Mouse (Mus musculus): ENCODE measurements around the gene Arhgap44. TPM values are rescaled to one million over a fixed set of nuclear protein-coding genes. Genes with fewer than 3 reads are reported as not detected.

The Arhgap44 gene
- polyA plus RNA-seq, 1 experiment, result 7.5 TPM

GRCm38 (mm10) chr11:65049090-65049489, 113.7 kb downstream of the Arhgap44 start:
- peaks cover 3% of the 10 kb centered on the region for H3K36me3 ChIP-seq (ENCODE audit: control insufficient read depth, insufficient read depth)
- no peak for TF ChIP-seq POLR2A (IDR thresholded peaks at IDR 0.05; ENCODE audit: insufficient read length, low read depth)
- TF ChIP-seq USF1 (IDR thresholded peaks at IDR 0.05; ENCODE audit: low read depth), result no peak
- no peak for TF ChIP-seq CEBPB (IDR thresholded peaks at IDR 0.05; ENCODE audit: insufficient read depth, poor library complexity, severe bottlenecking)
- TF ChIP-seq E2F4 (IDR thresholded peaks at IDR 0.05; ENCODE audit: insufficient read depth), result no peak
- no peak for TF ChIP-seq SRF (IDR thresholded peaks at IDR 0.05; ENCODE audit: control insufficient read depth, insufficient read length, low read depth)
- no peak for TF ChIP-seq REST (IDR thresholded peaks at IDR 0.05; ENCODE audit: insufficient read depth, insufficient read length)
- no peak for TF ChIP-seq TCF12 (IDR thresholded peaks at IDR 0.05; ENCODE audit: insufficient read depth, poor library complexity, severe bottlenecking)
- TF ChIP-seq MYOG (IDR thresholded peaks at IDR 0.05; ENCODE audit: control insufficient read depth in 1 of 3, insufficient read depth in 1 of 3, insufficient read length in 2 of 3, low read depth in 2 of 3), result no peak
- TF ChIP-seq POLR2AphosphoS2 (IDR thresholded peaks at IDR 0.05; ENCODE audit: insufficient read length, low read depth), result no peak
- no peak for TF ChIP-seq MAX (IDR thresholded peaks at IDR 0.05; ENCODE audit: low read depth)
- no peak overlapping the region for H3K4me3 ChIP-seq
- no peaks in the 10 kb centered on the region for H3K27me3 ChIP-seq (ENCODE audit: control insufficient read depth, insufficient read depth, insufficient read length)
- no peak overlapping the region for H3K4me2 ChIP-seq (ENCODE audit: low read depth)
- H3ac ChIP-seq (ENCODE audit: control insufficient read depth, insufficient read length), result no peak overlapping the region
- H3K79me2 ChIP-seq (ENCODE audit: control insufficient read depth, insufficient read depth), result no peaks in the 10 kb centered on the region

- H3K79me2 ChIP-seq (ENCODE audit: control insufficient read depth, insufficient read depth), result no peaks in the 10 kb centered on the region
- no peak overlapping the region for H3K4me2 ChIP-seq (ENCODE audit: low read depth)
- no peak for TF ChIP-seq E2F4 (IDR thresholded peaks at IDR 0.05; ENCODE audit: insufficient read depth)
- TF ChIP-seq CEBPB (IDR thresholded peaks at IDR 0.05; ENCODE audit: insufficient read depth, poor library complexity, severe bottlenecking), result no peak
- no peak for TF ChIP-seq POLR2A (IDR thresholded peaks at IDR 0.05; ENCODE audit: insufficient read length, low read depth)
- TF ChIP-seq TCF3 (IDR thresholded peaks at IDR 0.05; ENCODE audit: insufficient read length, low read depth), result no peak
- TF ChIP-seq MYOG (IDR thresholded peaks at IDR 0.05; ENCODE audit: control insufficient read depth in 1 of 3, insufficient read depth in 1 of 3, insufficient read length in 2 of 3, low read depth in 2 of 3), result no peak
- TF ChIP-seq USF1 (IDR thresholded peaks at IDR 0.05; ENCODE audit: low read depth), result no peak
- no peak for TF ChIP-seq TCF12 (IDR thresholded peaks at IDR 0.05; ENCODE audit: insufficient read depth, poor library complexity, severe bottlenecking)
- TF ChIP-seq MAX (IDR thresholded peaks at IDR 0.05; ENCODE audit: low read depth), result no peak
- no peak for TF ChIP-seq POLR2AphosphoS2 (IDR thresholded peaks at IDR 0.05; ENCODE audit: insufficient read length, low read depth)
- no peak for TF ChIP-seq MYOD1 (IDR thresholded peaks at IDR 0.05; ENCODE audit: control insufficient read depth in 1 of 3, insufficient read length in 2 of 3, low read depth in 2 of 3)
- TF ChIP-seq REST (IDR thresholded peaks at IDR 0.05; ENCODE audit: insufficient read depth, insufficient read length), result no peak
- no peak for TF ChIP-seq SRF (IDR thresholded peaks at IDR 0.05; ENCODE audit: control insufficient read depth, insufficient read length, low read depth)
- no peaks in the 10 kb centered on the region for H3K27me3 ChIP-seq (ENCODE audit: control insufficient read depth, insufficient read depth, insufficient read length)
- peaks cover 3% of the 10 kb centered on the region for H3K36me3 ChIP-seq (ENCODE audit: control insufficient read depth, insufficient read depth)
- H3K4me3 ChIP-seq, result no peak overlapping the region
- H3ac ChIP-seq (ENCODE audit: control insufficient read depth, insufficient read length), result no peak overlapping the region
These were observed 122.2 kb downstream of the Arhgap44 start for GRCm38 (mm10) chr11:65040556-65040955.

- H3K79me2 ChIP-seq (ENCODE audit: control insufficient read depth, insufficient read depth), result no peaks in the 10 kb centered on the region
- H3K4me3 ChIP-seq, result no peak overlapping the region
- H3ac ChIP-seq (ENCODE audit: control insufficient read depth, insufficient read length), result no peak overlapping the region
- H3K27me3 ChIP-seq (ENCODE audit: control insufficient read depth, insufficient read depth, insufficient read length), result no peaks in the 10 kb centered on the region
- no peak overlapping the region for H3K4me2 ChIP-seq (ENCODE audit: low read depth)
- TF ChIP-seq POLR2A (IDR thresholded peaks at IDR 0.05; ENCODE audit: insufficient read length, low read depth) (no peak), TCF3 (IDR thresholded peaks at IDR 0.05; ENCODE audit: insufficient read length, low read depth) (no peak)
- H3K36me3 ChIP-seq (ENCODE audit: control insufficient read depth, insufficient read depth), result no peaks in the 10 kb centered on the region
These were observed 123.2 kb downstream of the Arhgap44 start for GRCm38 (mm10) chr11:65039517-65040095.

GRCm38 (mm10) chr11:65038996-65039395, 123.8 kb downstream of the Arhgap44 start:
- H3K4me2 ChIP-seq (ENCODE audit: low read depth), result no peak overlapping the region
- H3K36me3 ChIP-seq (ENCODE audit: control insufficient read depth, insufficient read depth), result no peaks in the 10 kb centered on the region
- no peak overlapping the region for H3K4me3 ChIP-seq
- no peak for TF ChIP-seq REST (IDR thresholded peaks at IDR 0.05; ENCODE audit: insufficient read depth, insufficient read length)
- no peak for TF ChIP-seq CEBPB (IDR thresholded peaks at IDR 0.05; ENCODE audit: insufficient read depth, poor library complexity, severe bottlenecking)
- TF ChIP-seq USF1 (IDR thresholded peaks at IDR 0.05; ENCODE audit: low read depth), result no peak
- no peak for TF ChIP-seq E2F4 (IDR thresholded peaks at IDR 0.05; ENCODE audit: insufficient read depth)
- TF ChIP-seq SRF (IDR thresholded peaks at IDR 0.05; ENCODE audit: control insufficient read depth, insufficient read length, low read depth), result no peak
- TF ChIP-seq MAX (IDR thresholded peaks at IDR 0.05; ENCODE audit: low read depth), result no peak
- no peak for TF ChIP-seq POLR2AphosphoS2 (IDR thresholded peaks at IDR 0.05; ENCODE audit: insufficient read length, low read depth)
- no peak for TF ChIP-seq MYOG (IDR thresholded peaks at IDR 0.05; ENCODE audit: control insufficient read depth in 1 of 3, insufficient read depth in 1 of 3, insufficient read length in 2 of 3, low read depth in 2 of 3)
- TF ChIP-seq POLR2A (IDR thresholded peaks at IDR 0.05; ENCODE audit: insufficient read length, low read depth), result no peak
- no peak for TF ChIP-seq MYOD1 (IDR thresholded peaks at IDR 0.05; ENCODE audit: control insufficient read depth in 1 of 3, insufficient read length in 2 of 3, low read depth in 2 of 3)
- TF ChIP-seq TCF3 (IDR thresholded peaks at IDR 0.05; ENCODE audit: insufficient read length, low read depth), result no peak
- no peak for TF ChIP-seq TCF12 (IDR thresholded peaks at IDR 0.05; ENCODE audit: insufficient read depth, poor library complexity, severe bottlenecking)
- H3K27me3 ChIP-seq (ENCODE audit: control insufficient read depth, insufficient read depth, insufficient read length), result no peaks in the 10 kb centered on the region
- no peaks in the 10 kb centered on the region for H3K79me2 ChIP-seq (ENCODE audit: control insufficient read depth, insufficient read depth)
- no peak overlapping the region for H3ac ChIP-seq (ENCODE audit: control insufficient read depth, insufficient read length)

- H3K4me3 ChIP-seq, result no peak overlapping the region
- no peaks in the 10 kb centered on the region for H3K27me3 ChIP-seq (ENCODE audit: control insufficient read depth, insufficient read depth, insufficient read length)
- no peaks in the 10 kb centered on the region for H3K79me2 ChIP-seq (ENCODE audit: control insufficient read depth, insufficient read depth)
- H3K36me3 ChIP-seq (ENCODE audit: control insufficient read depth, insufficient read depth), result no peaks in the 10 kb centered on the region
- no peak overlapping the region for H3K4me2 ChIP-seq (ENCODE audit: low read depth)
- no peak overlapping the region for H3ac ChIP-seq (ENCODE audit: control insufficient read depth, insufficient read length)
- TF ChIP-seq USF1 (IDR thresholded peaks at IDR 0.05; ENCODE audit: low read depth) (no peak), MYOG (IDR thresholded peaks at IDR 0.05; ENCODE audit: control insufficient read depth in 1 of 3, insufficient read depth in 1 of 3, insufficient read length in 2 of 3, low read depth in 2 of 3) (no peak), TCF3 (IDR thresholded peaks at IDR 0.05; ENCODE audit: insufficient read length, low read depth) (no peak), POLR2A (IDR thresholded peaks at IDR 0.05; ENCODE audit: insufficient read length, low read depth) (no peak)
These were observed 130.5 kb downstream of the Arhgap44 start for GRCm38 (mm10) chr11:65032221-65032620.

All from myocyte (in vitro differentiated cells).